Mouse (Mus musculus) olfactory bulb, adult 2 months (tissue): Measurements from ENCODE around the gene Trappc2l.

Experiments used
- CTCF ChIP-seq: fragments of 200-500 bp; IDR thresholded peaks from 2 replicates; pipeline ENCODE4 v1.5.1; 2012; ENCODE audit warnings: low read depth, mild to moderate bottlenecking, low read length, moderate library complexity; ENCODE audit not compliant: insufficient read depth
- POLR2A ChIP-seq: fragments of 200-500 bp; IDR thresholded peaks from 2 replicates; pipeline ENCODE4 v1.6.1; 2012; ENCODE audit warnings: mild to moderate bottlenecking, low read depth, low read length, moderate library complexity; ENCODE audit not compliant: insufficient read depth

- TF ChIP-seq CTCF (no peak), POLR2A (no peak)
Observed at GRCm38 (mm10) chr8:122633205-122633604, 21.8 kb downstream of the Trappc2l start.
